Mouse (Mus musculus) ES-Bruce4 (cell line): ENCODE data around the gene Gm2a.

ENCODE experiments used
- CTCF ChIP-seq: IDR thresholded peaks from one replicate; pipeline ENCODE4 v1.8.1; 2011; ENCODE audit warnings: low read depth, low read length
- POLR2A ChIP-seq: IDR thresholded peaks from one replicate; pipeline ENCODE4 v1.8.1; 2011; ENCODE audit warnings: low read length; ENCODE audit not compliant: insufficient read depth

DNA sequence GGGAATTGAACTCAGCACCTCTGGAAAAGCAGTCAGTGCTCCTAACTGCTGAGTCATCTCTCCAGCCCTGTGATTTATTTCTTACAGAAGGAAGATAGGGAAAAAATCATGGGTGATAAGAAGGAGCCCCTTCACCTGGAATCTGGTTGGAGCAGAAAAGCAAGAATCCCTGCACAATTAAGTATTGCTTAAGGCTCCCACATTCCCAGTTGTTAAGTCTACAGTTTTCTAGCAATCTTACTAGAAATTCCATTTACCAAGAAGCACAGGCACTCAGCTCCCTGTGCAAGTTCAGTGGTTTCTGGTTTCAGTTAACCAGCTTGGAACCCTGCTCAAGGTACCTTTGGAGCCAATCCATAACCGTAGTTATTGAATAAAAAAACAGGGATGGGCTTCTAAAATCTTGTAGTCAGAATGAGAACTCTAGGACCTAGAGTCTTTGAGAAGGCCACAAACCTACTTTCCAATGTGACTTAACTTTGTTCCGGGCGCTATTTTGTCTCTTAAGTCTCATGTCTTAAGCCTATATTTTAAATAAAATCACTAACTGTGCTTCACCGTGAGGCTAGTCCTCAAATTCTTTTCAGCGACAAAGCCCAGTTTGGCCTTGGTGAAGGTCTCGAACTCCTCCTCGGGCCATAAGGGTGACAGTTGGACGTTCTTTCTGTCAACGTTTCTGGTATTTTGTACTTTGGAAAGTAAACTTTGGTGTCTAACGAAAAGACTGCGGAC is 1.0 kb upstream of the Gm2a start:
- no peak for TF ChIP-seq POLR2A
- TF ChIP-seq CTCF: no peak
